Mouse (Mus musculus) gastrocnemius, postnatal 4 days (tissue): ENCODE results near the gene Tmem129. TPM values are rescaled to one million over a fixed set of nuclear protein-coding genes. Genes with fewer than 3 reads are reported as not detected.

Experiments used
- total RNA-seq, 2 experiments: library from RNA; stranded (reverse); gene quantifications; 2 replicates each; pipeline ENCODE4 v1.2.3; 2021

Tmem129 gene
- total RNA-seq, 2 experiments from 2014 or later = 26.5 to 27.1 TPM

Other genes starting within 250 kb of the Tmem129 start
- gene Nkx1-1, start 224.4 kb downstream of the Tmem129 start, total RNA-seq = not detected
- gene Fam53a, start 28.8 kb downstream of the Tmem129 start, total RNA-seq = 10 to 100 TPM; 37.5 to 42.7 TPM
- 1 to 10 TPM; 1.8 to 1.9 TPM for gene Gm9903, start 28.5 kb downstream of the Tmem129 start, total RNA-seq
- 10 to 100 TPM; 38.4 to 42.2 TPM for gene Slbp, start 5.8 kb downstream of the Tmem129 start, total RNA-seq
- 10 to 100 TPM; 31.2 to 33.7 TPM for gene Tacc3, start 288 bp downstream of the Tmem129 start, total RNA-seq
- gene Fgfr3, start 63.3 kb upstream of the Tmem129 start, total RNA-seq = 1 to 10 TPM; 2.2 to 2.6 TPM
- 10 to 100 TPM; 43.7 to 51.3 TPM for gene Letm1, start 124.4 kb upstream of the Tmem129 start, total RNA-seq
- gene Nsd2, start 162.3 kb upstream of the Tmem129 start, total RNA-seq = 10 to 100 TPM; 72.1 to 75.6 TPM